In the genomic region with DNA sequence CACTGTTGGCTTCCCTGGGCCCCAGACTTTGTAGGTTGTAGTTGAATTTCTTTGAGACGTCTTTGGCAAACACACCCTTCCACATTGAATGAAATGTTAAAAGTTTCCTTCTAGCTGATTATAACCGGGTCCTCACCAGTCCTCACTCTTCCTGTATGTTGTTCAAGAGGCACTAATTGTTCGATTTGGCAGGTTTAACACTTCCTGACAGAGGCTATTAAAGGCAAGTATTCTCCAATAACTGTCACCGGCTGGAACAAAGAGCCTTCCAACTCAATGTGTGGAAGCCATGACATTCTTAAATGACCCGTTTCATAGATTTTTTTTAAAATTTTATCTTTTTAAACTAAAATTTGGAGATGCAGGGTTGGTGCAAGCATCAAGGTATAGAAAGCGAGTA, we compare ENCODE assay signal across 21 mouse cellular contexts.
DNase-seq lines count a peak whose midpoint lies in the region; ATAC-seq lines count a peak whose summit lies in the region.
"Had no signal": no experiment of that assay in that cellular context is flagged by ENCODE, and none has a peak within 500 bp of the region (broad histone marks: within the 10 kb centered on the region; RNA-seq: fewer than 3 reads in every experiment).

No protein-coding gene starts in this region.

- no peaks in the 10 kb centered on the region for H3K9me3 ChIP-seq in forebrain, embryonic 13.5 days (replicated peaks)
- no peaks in the 10 kb centered on the region for H3K9me3 ChIP-seq in forebrain, embryonic 10.5 days
- H3K9me3 ChIP-seq: embryonic facial prominence, embryonic 15.5 days; forebrain, embryonic 12.5 days; heart, embryonic 12.5 days; hindbrain, embryonic 15.5 days; intestine, embryonic 15.5 days had no signal

- H3K4me3 ChIP-seq in forebrain, embryonic 13.5 days, result no peak overlapping the region
- no peak overlapping the region for H3K4me3 ChIP-seq in forebrain, embryonic 10.5 days
- H3K4me3 ChIP-seq: embryonic facial prominence, embryonic 15.5 days; forebrain, embryonic 12.5 days; heart, adult 2 months; heart, embryonic 12.5 days; hindbrain, embryonic 15.5 days; intestine, embryonic 15.5 days had no signal

- H3K4me1 ChIP-seq in forebrain, embryonic 13.5 days, result peaks cover 13% of the 10 kb centered on the region
- H3K4me1 ChIP-seq in forebrain, embryonic 10.5 days, result peaks cover 18% of the 10 kb centered on the region
- H3K4me1 ChIP-seq: embryonic facial prominence, embryonic 15.5 days; heart, embryonic 12.5 days; hindbrain, embryonic 15.5 days; intestine, embryonic 15.5 days had no signal

- no peaks in the 10 kb centered on the region for H3K36me3 ChIP-seq in forebrain, embryonic 13.5 days (ENCODE audit: poor library complexity, severe bottlenecking)
- H3K36me3 ChIP-seq in forebrain, embryonic 10.5 days (replicated peaks), result no peaks in the 10 kb centered on the region
- H3K36me3 ChIP-seq: embryonic facial prominence, embryonic 15.5 days; forebrain, embryonic 12.5 days; heart, embryonic 12.5 days; hindbrain, embryonic 15.5 days; intestine, embryonic 15.5 days had no signal

- H3K4me2 ChIP-seq in forebrain, embryonic 13.5 days, result no peak overlapping the region
- H3K4me2 ChIP-seq: embryonic facial prominence, embryonic 15.5 days; forebrain, embryonic 12.5 days; heart, embryonic 12.5 days; hindbrain, embryonic 15.5 days; intestine, embryonic 15.5 days had no signal

- H3K9ac ChIP-seq in forebrain, embryonic 13.5 days, result no peak overlapping the region
- H3K9ac ChIP-seq: embryonic facial prominence, embryonic 15.5 days; forebrain, embryonic 12.5 days; heart, embryonic 12.5 days; hindbrain, embryonic 15.5 days; intestine, embryonic 15.5 days had no signal

- no peaks in the 10 kb centered on the region for H3K27me3 ChIP-seq in forebrain, embryonic 13.5 days
- H3K27me3 ChIP-seq in forebrain, embryonic 10.5 days (ENCODE audit: poor library complexity, severe bottlenecking), result no peaks in the 10 kb centered on the region
- H3K27me3 ChIP-seq: embryonic facial prominence, embryonic 15.5 days; forebrain, embryonic 12.5 days; heart, embryonic 12.5 days; hindbrain, embryonic 15.5 days; intestine, embryonic 15.5 days; Patski had no signal

- no peak overlapping the region for H3K27ac ChIP-seq in forebrain, embryonic 13.5 days
- no peak overlapping the region for H3K27ac ChIP-seq in forebrain, embryonic 10.5 days
- H3K27ac ChIP-seq: embryonic facial prominence, embryonic 15.5 days; forebrain, embryonic 12.5 days; heart, adult 2 months; hindbrain, embryonic 15.5 days; intestine, embryonic 15.5 days had no signal

- no peak for DNase-seq in forebrain, embryonic 10.5 days (ENCODE audit: extremely low spot score, low spot score)
- DNase-seq in Muller cell, postnatal 12 days (ENCODE audit: inconsistent ontology term), result peak; percentile 3
- peak; percentile 41 for DNase-seq in hindlimb bud, embryonic 11.5 days (ENCODE audit: extremely low spot score, low read depth, low spot score)
- DNase-seq in retina, postnatal 1 day, result peak; percentile 10
- DNase-seq in lung, postnatal 14 days, result no peak
- no peak for DNase-seq in gastrocnemius, postnatal 10 days
- DNase-seq: adrenal gland, postnatal 14 days; cerebellum, adult 18-20 months; cerebellum, adult 9-11 months; cerebellum, postnatal 36 days; gastrocnemius, postnatal 14 days; heart, adult 2 months; heart, postnatal 36 days had no signal

- 18% methylated on average over 6 of the region's 6 CpGs for WGBS in forebrain, embryonic 13.5 days
- 50% methylated on average over 6 of the region's 6 CpGs for WGBS in forebrain, embryonic 10.5 days

- ATAC-seq in forebrain, embryonic 13.5 days, result 0 out of 2 replicates have a peak, but pooled peaks have one; percentile 27
- ATAC-seq: activated CD4-positive, CD25-positive, alpha-beta regulatory T cell, adult 4 months; intestine, embryonic 15.5 days; Patski had no signal

Comparison
In these comparisons a context has a peak if more than half of its experiments do, and no peak if none do; other contexts are left out.
1. DNase-seq: peak in Muller cell, postnatal 12 days (single experiment), hindlimb bud, embryonic 11.5 days (single experiment) and retina, postnatal 1 day (single experiment); none in forebrain, embryonic 10.5 days (single experiment), lung, postnatal 14 days (single experiment) and gastrocnemius, postnatal 10 days (single experiment).